Mouse (Mus musculus): ENCODE data around the gene Lama5. TPM values are rescaled to one million over a fixed set of nuclear protein-coding genes. Genes with fewer than 3 reads are reported as not detected.

Lama5 gene
- polyA plus RNA-seq, 1 experiment from 2014 or later: 2.9 TPM

GRCm38 (mm10) chr2:180248947-180249660 is 23.4 kb upstream of the Lama5 start:
- Histone ChIP-seq H3K4me2 (replicated peaks) (no peak overlapping the region), H3K27me3 (replicated peaks) (no peaks in the 10 kb centered on the region), H3K4me1 (no peaks in the 10 kb centered on the region), H3K36me3 (no peaks in the 10 kb centered on the region), H3K4me3 (no peak overlapping the region), H3K9ac (no peak overlapping the region), H3K9me3 (no peaks in the 10 kb centered on the region), H3K27ac (no peak overlapping the region)
- ATAC-seq (ENCODE audit: low FRiP score, low read depth): no peak
- WGBS: 70% methylated on average over 9 of the region's 9 CpGs

- no peaks in the 10 kb centered on the region for H3K9me3 ChIP-seq
- no peak overlapping the region for H3K4me2 ChIP-seq (replicated peaks)
- H3K4me1 ChIP-seq: no peaks in the 10 kb centered on the region
- H3K27me3 ChIP-seq (replicated peaks): no peaks in the 10 kb centered on the region
- no peak for ATAC-seq (ENCODE audit: low FRiP score, low read depth)
- no peak overlapping the region for H3K4me3 ChIP-seq
- H3K36me3 ChIP-seq: no peaks in the 10 kb centered on the region
- no peak overlapping the region for H3K27ac ChIP-seq
- H3K9ac ChIP-seq: no peak overlapping the region
- 82% methylated on average over 5 of the region's 5 CpGs for WGBS
Observed at GRCm38 (mm10) chr2:180247916-180248315, 22.3 kb upstream of the Lama5 start.

GRCm38 (mm10) chr2:180243108-180243507 is 17.4 kb upstream of the Lama5 start:
- 88% methylated on average over 4 of the region's 4 CpGs for WGBS
- H3K36me3 ChIP-seq: no peaks in the 10 kb centered on the region
- no peaks in the 10 kb centered on the region for H3K9me3 ChIP-seq
- no peaks in the 10 kb centered on the region for H3K27me3 ChIP-seq (replicated peaks)
- no peak overlapping the region for H3K27ac ChIP-seq
- H3K4me1 ChIP-seq: no peaks in the 10 kb centered on the region
- H3K4me2 ChIP-seq (replicated peaks): no peak overlapping the region
- H3K4me3 ChIP-seq: no peak overlapping the region
- H3K9ac ChIP-seq: no peak overlapping the region
- ATAC-seq (ENCODE audit: low FRiP score, low read depth): no peak

DNA sequence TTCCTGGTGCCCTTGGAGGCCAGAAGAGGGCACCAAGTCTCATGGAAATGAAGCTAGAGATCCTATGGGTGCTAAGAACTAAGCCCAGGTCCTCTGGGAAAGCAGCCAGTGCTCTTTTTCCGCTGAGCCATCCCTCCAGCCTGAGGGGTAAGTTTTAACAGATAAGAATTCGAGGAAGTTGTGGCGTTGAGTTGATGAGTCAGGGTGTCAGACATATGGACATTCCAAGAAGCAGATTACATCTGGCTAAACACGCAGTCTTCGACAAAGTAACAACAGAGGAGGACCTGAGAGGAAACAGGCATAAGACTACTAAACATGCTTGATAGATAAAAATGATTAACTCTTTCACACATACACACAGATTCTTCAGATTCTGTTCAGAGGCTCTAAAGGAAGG is 12.9 kb upstream of the Lama5 start:
- Histone ChIP-seq H3K4me1 (peaks cover 4% of the 10 kb centered on the region; the same call in 1 of the 2 replicates), H3K9ac (no peak overlapping the region), H3K4me2 (replicated peaks) (no peak overlapping the region), H3K4me3 (no peak overlapping the region), H3K27me3 (replicated peaks) (no peaks in the 10 kb centered on the region), H3K27ac (no peak overlapping the region), H3K36me3 (no peaks in the 10 kb centered on the region), H3K9me3 (no peaks in the 10 kb centered on the region)
- WGBS: 88% methylated on average over 5 of the region's 5 CpGs
- ATAC-seq (ENCODE audit: low FRiP score, low read depth): no peak

DNA sequence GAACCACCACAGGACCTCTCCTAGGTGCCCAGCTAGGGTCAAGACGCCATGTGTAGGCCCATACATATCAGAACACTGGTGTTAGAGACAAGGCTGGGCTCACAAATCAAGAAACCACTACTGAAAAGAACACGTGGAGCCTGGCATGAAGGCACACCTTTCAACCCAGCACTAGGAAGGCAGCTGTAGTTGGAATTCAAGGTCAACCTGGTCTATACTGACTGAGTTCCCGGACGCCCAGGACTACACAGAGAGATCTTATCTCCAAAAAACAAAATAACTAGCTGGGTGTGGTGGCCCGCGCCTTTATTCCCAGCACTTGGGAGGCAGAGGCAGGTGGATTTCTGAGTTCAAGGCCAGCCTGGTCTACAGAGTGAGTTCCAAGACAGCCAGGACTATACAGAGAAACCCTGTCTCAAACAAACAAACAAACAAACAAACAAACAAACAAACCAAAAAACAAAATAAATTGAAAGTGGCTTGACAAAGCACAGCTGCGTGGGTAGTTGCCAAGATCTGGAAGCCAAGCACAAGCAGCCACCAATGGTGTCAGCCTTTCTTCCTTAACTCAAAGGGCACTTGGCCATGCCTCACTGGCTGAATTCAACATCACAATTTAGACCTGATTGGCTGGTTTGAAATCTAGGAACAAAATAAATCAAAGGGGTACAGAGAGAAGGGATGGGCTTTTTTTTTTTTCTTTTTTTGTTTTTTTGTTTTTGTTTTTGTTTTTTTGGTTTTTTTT is 12.1 kb upstream of the Lama5 start:
- no peak for ATAC-seq (ENCODE audit: low FRiP score, low read depth)
- Histone ChIP-seq H3K27me3 (replicated peaks) (no peaks in the 10 kb centered on the region), H3K4me1 (peaks cover 4% of the 10 kb centered on the region; the same call in 1 of the 2 replicates), H3K4me3 (no peak overlapping the region), H3K27ac (no peak overlapping the region), H3K9ac (no peak overlapping the region), H3K36me3 (no peaks in the 10 kb centered on the region), H3K9me3 (no peaks in the 10 kb centered on the region), H3K4me2 (replicated peaks) (no peak overlapping the region)
- WGBS: 93% methylated on average over 7 of the region's 7 CpGs

GRCm38 (mm10) chr2:180236930-180237329 is 11.3 kb upstream of the Lama5 start:
- Histone ChIP-seq H3K9me3 (no peaks in the 10 kb centered on the region), H3K36me3 (no peaks in the 10 kb centered on the region), H3K27ac (no peak overlapping the region), H3K9ac (no peak overlapping the region), H3K4me3 (no peak overlapping the region), H3K4me2 (replicated peaks) (no peak overlapping the region), H3K4me1 (peaks cover 4% of the 10 kb centered on the region; the same call in 1 of the 2 replicates), H3K27me3 (replicated peaks) (no peaks in the 10 kb centered on the region)
- 81% methylated on average over 3 of the region's 3 CpGs for WGBS
- no peak for ATAC-seq (ENCODE audit: low FRiP score, low read depth)

GRCm38 (mm10) chr2:180236500-180236899 is 10.8 kb upstream of the Lama5 start:
- no peaks in the 10 kb centered on the region for H3K36me3 ChIP-seq
- no peak for ATAC-seq (ENCODE audit: low FRiP score, low read depth)
- H3K27ac ChIP-seq: no peak overlapping the region
- no peak overlapping the region for H3K4me3 ChIP-seq
- peaks cover 4% of the 10 kb centered on the region; the same call in 1 of the 2 replicates for H3K4me1 ChIP-seq
- no peaks in the 10 kb centered on the region for H3K9me3 ChIP-seq
- 53% methylated on average over 3 of the region's 3 CpGs for WGBS
- H3K4me2 ChIP-seq (replicated peaks): no peak overlapping the region
- no peak overlapping the region for H3K9ac ChIP-seq
- H3K27me3 ChIP-seq (replicated peaks): no peaks in the 10 kb centered on the region

DNA sequence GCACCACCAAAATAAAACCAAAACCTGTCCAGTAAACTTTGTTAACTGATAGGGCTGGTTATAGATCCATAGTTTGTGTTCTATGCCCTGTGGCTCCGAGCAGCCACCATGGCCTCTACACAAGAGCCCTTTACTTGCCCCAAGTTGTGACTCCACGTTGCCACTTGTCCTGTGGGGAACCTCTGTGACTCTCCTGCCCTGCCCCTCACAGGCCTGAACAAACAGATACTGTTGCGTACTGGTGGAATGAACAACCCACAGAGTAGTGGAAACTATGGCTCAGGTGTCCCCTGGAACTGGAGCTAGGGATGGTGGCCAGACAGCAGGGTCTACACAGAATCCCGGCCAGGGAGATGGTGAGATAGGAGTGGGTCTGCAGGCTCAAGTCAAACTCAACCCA is 10.1 kb upstream of the Lama5 start:
- WGBS: 86% methylated on average over 4 of the region's 4 CpGs
- H3K36me3 ChIP-seq: no peaks in the 10 kb centered on the region
- H3K4me2 ChIP-seq (replicated peaks): no peak overlapping the region
- ATAC-seq (ENCODE audit: low FRiP score, low read depth): no peak
- no peaks in the 10 kb centered on the region for H3K27me3 ChIP-seq (replicated peaks)
- H3K4me3 ChIP-seq: no peak overlapping the region
- H3K4me1 ChIP-seq: peaks cover 4% of the 10 kb centered on the region; the same call in 1 of the 2 replicates
- no peaks in the 10 kb centered on the region for H3K9me3 ChIP-seq
- no peak overlapping the region for H3K27ac ChIP-seq
- no peak overlapping the region for H3K9ac ChIP-seq

DNA sequence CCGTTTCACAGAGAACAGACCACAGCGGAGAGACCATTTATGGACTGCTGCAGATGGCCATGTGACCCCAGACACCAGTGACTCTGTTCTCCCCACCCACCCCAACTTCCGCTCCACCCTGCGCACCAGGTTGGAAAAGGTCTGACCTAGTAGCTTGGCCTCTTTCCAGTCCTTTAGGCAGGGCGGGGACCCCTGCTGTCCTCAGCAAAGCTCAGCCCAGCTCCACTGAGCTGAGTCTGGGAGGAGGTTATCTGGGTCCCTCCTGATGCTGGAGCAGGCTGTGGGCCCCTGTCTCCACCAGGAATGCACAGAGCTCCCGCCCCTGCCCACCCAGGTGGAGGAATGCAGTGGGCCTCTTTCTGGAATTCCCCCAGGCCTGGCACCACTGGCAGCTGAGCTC is 9.3 kb upstream of the Lama5 start:
- Histone ChIP-seq H3K9me3 (no peaks in the 10 kb centered on the region), H3K9ac (no peak overlapping the region), H3K4me1 (peaks cover 4% of the 10 kb centered on the region; the same call in 1 of the 2 replicates), H3K27ac (no peak overlapping the region), H3K27me3 (replicated peaks) (no peaks in the 10 kb centered on the region), H3K4me2 (replicated peaks) (no peak overlapping the region), H3K36me3 (no peaks in the 10 kb centered on the region), H3K4me3 (no peak overlapping the region)
- WGBS: 62% methylated on average over 6 of the region's 6 CpGs
- no peak for ATAC-seq (ENCODE audit: low FRiP score, low read depth)

DNA sequence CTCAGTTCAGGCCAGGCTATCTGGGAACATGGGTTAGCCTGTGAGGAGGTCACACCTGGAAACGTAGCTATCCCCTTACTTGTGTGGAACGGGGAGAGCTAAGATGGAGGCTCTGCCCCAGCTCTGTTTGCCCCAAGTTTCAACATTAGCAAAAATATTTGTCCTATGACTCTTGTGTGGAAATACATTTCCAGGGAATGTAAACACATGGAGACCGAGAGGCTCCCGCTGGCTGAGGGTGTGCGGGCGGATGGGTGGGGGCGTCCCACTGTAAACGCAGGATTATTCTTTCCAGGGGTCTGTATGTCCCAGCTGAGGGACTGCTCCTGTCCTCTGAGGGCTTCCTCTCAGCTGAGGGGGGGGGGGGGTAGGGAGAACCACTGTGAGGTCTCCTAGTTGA is 8.7 kb upstream of the Lama5 start:
- 90% methylated on average over 8 of the region's 8 CpGs for WGBS
- ATAC-seq (ENCODE audit: low FRiP score, low read depth): no peak
- H3K4me1 ChIP-seq: peaks cover 4% of the 10 kb centered on the region; the same call in 1 of the 2 replicates
- H3K36me3 ChIP-seq: no peaks in the 10 kb centered on the region
- H3K4me2 ChIP-seq (replicated peaks): no peak overlapping the region
- no peaks in the 10 kb centered on the region for H3K27me3 ChIP-seq (replicated peaks)
- H3K9me3 ChIP-seq: no peaks in the 10 kb centered on the region
- H3K9ac ChIP-seq: no peak overlapping the region
- no peak overlapping the region for H3K4me3 ChIP-seq
- H3K27ac ChIP-seq: no peak overlapping the region

- H3K4me1 ChIP-seq: peaks cover 8% of the 10 kb centered on the region; the same call in 1 of the 2 replicates
- H3K4me2 ChIP-seq (replicated peaks): no peak overlapping the region
- no peaks in the 10 kb centered on the region for H3K27me3 ChIP-seq (replicated peaks)
- 87% methylated on average over 7 of the region's 7 CpGs for WGBS
- H3K4me3 ChIP-seq: no peak overlapping the region
- no peak for ATAC-seq (ENCODE audit: low FRiP score, low read depth)
- no peaks in the 10 kb centered on the region for H3K36me3 ChIP-seq
- no peaks in the 10 kb centered on the region for H3K9me3 ChIP-seq
- H3K27ac ChIP-seq: no peak overlapping the region
- H3K9ac ChIP-seq: no peak overlapping the region
Observed at GRCm38 (mm10) chr2:180233101-180233904, 7.6 kb upstream of the Lama5 start.

- no peak overlapping the region for H3K4me2 ChIP-seq (replicated peaks)
- no peaks in the 10 kb centered on the region for H3K36me3 ChIP-seq
- no peak overlapping the region for H3K27ac ChIP-seq
- ATAC-seq (ENCODE audit: low FRiP score, low read depth): no peak
- H3K4me3 ChIP-seq: no peak overlapping the region
- peaks cover 30% of the 10 kb centered on the region for H3K4me1 ChIP-seq
- H3K9ac ChIP-seq: no peak overlapping the region
- no peaks in the 10 kb centered on the region for H3K9me3 ChIP-seq
- peaks cover 12% of the 10 kb centered on the region for H3K27me3 ChIP-seq (replicated peaks)
- 59% methylated on average over 4 of the region's 4 CpGs for WGBS
Observed at GRCm38 (mm10) chr2:180230482-180230881, 4.8 kb upstream of the Lama5 start.
